Mouse (Mus musculus) heart, postnatal 10 days (tissue): ENCODE measurements around the gene Cbfa2t3. TPM values are rescaled to one million over a fixed set of nuclear protein-coding genes. Genes with fewer than 3 reads are reported as not detected.

ENCODE experiments used
- DNase-seq, 2 experiments: peaks; one replicate each; pipeline ENCODE4 v3.0.0; 2021
- intact Hi-C: fragments of 180-260 bp; cut with DNase I; formaldehyde crosslinking; loops from one replicate; pipeline ENCODE4 v1.15.1; 2025
- total RNA-seq, 2 experiments: library from RNA; stranded (reverse); gene quantifications; 2 replicates each; pipeline ENCODE4 v1.2.3; 2021

The Cbfa2t3 gene
- total RNA-seq, 2 experiments from 2014 or later: 22.2 to 24.5 TPM

DNA sequence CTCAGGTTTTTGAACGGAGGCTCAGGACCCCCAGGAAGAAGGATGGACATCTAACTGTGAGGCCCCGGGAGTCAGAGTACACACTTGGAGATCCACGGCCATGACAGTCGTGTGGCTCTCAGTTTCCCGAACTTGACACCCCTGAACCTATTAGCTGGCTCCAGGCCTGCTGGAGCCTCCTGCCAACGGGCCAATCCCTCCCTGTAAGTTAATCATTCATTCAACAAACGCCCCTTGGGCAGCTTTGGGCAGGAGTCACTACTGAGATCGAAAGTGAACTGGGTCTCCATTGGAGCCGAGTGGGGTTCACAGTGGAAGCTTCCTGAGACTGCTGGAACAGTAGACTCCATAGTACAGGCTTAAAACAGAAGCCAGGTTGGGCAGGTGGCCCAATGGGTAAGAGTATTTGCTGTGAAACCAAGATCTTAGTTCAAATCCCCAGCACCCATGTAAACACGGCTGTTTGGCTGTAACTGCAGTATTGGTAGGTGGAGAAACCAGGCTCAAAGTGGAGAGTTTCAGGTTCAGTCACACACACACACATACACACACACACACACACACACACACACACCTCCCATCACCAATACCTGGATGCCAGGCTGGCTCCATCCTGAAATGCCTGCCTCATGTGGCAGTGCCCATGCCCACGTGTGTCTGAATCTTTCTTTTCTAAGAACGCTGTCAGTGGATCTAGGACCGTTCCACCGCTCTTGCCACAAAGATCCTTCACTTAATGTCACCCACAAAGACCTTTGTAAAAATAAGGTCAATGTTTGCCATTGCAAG is 20.0 kb upstream of the Cbfa2t3 start:
- intact Hi-C loops: no loop called here
- no peak for DNase-seq

DNA sequence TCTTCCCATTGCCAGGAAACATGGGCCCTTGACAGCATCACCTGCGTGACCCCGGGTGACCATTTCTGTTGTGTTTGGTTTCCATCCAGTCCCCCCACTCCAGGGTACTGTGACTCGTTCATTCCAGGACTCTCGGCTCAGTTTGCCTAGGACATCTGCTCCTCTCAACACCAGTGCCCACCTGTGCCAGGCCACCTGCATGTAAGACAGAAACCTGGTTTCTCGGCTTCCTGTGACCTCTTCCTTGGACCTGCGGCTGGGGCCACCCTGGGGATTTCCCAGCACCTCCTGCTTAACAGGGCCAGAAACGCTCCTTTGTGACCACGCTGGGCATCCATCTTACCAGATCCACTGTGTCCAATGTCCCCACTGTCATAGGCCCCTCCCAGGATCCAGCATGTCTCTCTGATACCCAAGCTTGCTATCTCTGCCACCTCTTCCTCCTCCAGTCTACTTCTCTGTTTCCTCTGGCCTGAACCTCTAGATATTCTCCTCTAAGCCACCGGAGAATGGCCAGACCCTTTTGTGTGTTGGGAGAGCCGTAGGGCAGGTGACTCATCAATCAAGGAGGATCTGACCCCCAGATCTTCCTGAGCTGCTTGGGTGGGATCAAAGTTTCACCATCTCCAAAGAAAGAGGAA is 19.1 kb upstream of the Cbfa2t3 start:
- intact Hi-C loops: no loop called here
- DNase-seq: no peak

- intact Hi-C loops: no loop called here
- no peak for DNase-seq
These were observed 17.7 kb upstream of the Cbfa2t3 start for GRCm38 (mm10) chr8:122716566-122716965.

GRCm38 (mm10) chr8:122713157-122713518 is 14.2 kb upstream of the Cbfa2t3 start:
- no peak for DNase-seq
- intact Hi-C loops: no loop called here

DNA sequence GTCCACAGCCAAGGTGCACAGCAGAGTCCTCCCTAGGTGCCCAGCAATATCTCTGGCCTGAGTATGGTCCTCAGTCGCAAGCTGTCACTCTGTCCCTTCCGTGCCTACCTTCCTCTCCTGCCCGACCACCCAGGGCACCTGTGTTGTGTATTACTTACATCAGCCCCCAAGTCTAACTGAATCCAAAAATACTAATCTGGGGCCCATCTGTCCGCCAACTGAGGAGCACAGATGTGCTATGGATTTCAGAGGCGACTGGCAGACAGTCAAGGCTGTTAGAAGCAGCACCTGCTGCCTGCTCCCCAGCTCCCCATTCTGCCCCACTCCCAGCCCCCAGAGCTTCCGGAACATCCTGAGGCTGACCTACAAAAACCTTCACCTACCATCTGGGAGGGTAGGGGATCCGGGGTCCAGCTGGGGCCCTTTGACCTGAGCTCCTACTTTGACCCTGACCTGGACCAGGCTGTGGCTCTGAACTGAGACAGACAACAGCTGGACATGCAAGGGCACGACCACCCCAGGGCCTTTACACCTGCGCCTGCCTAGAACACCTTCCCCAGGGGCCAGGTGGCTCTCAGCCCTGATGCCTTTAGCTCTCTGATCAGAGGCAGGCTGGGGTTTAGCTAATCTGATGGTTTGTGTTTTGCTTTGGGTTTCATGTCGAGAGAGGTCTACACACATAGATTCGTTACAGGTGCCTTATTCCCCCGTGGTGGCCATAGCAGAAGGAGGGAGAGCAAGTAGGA is 13.7 kb upstream of the Cbfa2t3 start:
- DNase-seq: no peak
- intact Hi-C loops: no loop called here

- intact Hi-C loops: no loop called here
- DNase-seq: peak; percentile 57 to 62
These were observed 13.0 kb upstream of the Cbfa2t3 start for GRCm38 (mm10) chr8:122711891-122712365.

GRCm38 (mm10) chr8:122711480-122711879 is 12.6 kb upstream of the Cbfa2t3 start:
- DNase-seq: no peak
- intact Hi-C loops: no loop called here

DNA sequence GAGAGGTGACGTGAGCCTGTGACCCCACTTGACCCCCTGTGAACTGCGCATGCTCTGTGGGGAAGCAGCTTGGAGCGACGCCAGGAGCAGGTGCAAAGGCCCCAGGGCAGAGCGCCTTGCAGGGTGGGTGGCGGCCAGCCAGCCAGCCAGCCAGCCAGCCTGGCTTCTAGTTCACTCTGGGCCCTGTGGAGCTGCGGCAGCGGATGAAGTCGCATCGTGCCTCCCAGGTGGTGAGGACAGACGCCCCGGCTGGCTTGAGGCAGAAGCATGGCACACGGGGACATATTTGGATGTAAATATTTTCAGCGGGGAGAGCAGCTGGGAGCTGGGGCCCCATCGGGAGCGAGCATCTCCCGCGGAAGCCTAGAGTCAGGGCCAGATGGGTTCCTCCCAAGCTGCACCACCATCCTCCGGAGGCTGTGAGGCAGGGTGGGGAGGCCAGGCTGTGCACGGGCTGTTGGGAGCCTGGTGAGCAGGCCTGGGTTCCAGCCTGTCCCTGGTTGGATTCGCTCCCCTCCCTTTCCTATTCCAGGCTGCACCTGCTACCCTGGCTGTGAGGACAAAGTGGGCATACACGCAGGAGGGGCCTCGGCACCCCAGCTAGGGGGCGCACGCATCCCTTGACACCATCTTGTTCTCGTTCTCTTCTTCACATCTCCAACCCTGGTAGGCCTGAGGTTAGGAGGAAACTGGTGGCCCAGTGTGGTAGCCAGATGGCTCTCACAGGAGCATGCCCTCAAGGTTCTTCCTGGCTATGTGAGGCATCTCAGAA is 10.6 kb upstream of the Cbfa2t3 start:
- intact Hi-C loops: no loop called here
- peak in 1 of 2 experiments; percentile 7 for DNase-seq

GRCm38 (mm10) chr8:122707184-122707583 is 8.3 kb upstream of the Cbfa2t3 start:
- no peak for DNase-seq
- intact Hi-C loops: no loop called here

GRCm38 (mm10) chr8:122705901-122706561 is 7.1 kb upstream of the Cbfa2t3 start:
- intact Hi-C loops: no loop called here
- DNase-seq: peak in 1 of 2 experiments; percentile 20

DNA sequence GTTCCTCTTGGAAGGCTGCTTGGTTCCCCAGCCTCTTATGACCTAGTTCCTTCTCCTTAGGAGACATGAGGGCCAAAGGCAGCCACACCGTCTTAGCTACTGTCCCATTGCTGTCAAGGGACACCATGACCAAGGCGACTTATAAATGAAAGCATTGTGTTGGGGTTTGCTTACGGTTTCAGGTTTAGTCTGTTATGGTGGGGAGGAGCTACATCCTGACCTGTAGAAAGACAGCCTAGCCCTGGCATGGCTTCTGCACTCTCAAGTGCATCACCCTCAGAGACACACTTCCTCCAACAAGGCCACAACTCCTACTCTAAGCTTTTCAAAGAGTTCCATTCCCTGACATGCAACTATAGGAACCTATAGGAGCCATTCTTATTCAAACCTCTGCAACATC is 5.7 kb upstream of the Cbfa2t3 start:
- DNase-seq: no peak
- intact Hi-C loops: no loop called here

- intact Hi-C loops: no loop called here
- DNase-seq: no peak
These were observed 4.0 kb upstream of the Cbfa2t3 start for GRCm38 (mm10) chr8:122702957-122703356.

DNA sequence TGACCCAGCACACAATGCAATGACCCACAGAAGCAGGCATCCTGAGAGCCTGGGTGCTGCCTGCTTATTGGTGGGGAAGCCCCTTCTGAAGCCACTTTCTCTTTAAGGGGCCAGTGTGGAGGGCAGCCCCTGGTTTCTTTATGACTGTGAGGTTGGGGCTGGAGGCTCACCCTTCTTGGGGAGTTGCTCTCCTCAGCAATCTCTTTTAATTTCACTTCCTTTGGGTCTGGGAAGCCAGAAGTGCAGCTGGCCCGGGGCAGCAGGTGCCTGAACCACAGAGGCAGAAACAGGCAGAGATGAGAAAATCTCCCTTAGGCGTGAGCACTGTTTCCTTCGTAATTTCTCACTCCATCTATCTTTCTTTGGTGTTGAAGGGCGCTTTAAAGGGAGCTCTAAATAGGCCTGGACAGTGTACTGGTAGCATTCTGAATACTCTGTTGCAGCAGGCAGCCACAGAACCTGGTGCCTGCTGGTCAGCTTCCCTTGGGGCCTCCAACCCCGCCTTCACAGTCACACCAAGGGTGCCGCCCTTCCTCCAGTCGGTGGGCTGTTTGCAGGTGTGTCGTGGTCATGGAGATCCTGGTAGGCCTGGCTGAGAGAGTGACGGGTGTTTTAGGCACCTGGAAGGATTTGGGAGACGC is 3.5 kb upstream of the Cbfa2t3 start:
- intact Hi-C loops: no loop called here

GRCm38 (mm10) chr8:122701441-122702185 is 2.7 kb upstream of the Cbfa2t3 start:
- intact Hi-C loops: no loop called here
- DNase-seq: no peak

More for the DNA sequence above, 3.5 kb upstream of the Cbfa2t3 start:
- no peak for DNase-seq

DNA sequence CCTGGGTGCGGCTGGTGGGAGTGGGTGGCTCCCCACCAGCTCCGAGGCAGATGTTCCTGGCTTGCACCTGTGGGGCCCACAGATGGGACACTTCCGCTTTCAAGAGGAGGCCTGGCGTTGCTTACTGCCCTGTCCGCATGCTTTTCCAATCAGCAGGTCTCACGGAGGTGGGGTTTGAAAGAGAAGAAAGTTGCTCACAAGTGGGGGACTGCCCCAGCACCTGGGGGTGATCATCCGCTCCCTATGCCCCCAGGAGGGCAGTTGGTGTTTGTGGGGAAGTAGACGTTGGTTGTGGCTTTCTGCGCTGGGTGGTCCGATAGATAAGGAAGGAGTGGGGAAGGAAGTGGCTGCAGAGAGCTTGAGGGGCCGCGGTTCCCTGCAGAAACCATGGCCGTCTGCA is 1.7 kb upstream of the Cbfa2t3 start:
- intact Hi-C loops: no loop called here
- DNase-seq: peak in 1 of 2 experiments; percentile 18

GRCm38 (mm10) chr8:122698254-122698768 is 598 bp downstream of the Cbfa2t3 start:
- DNase-seq: peak in 1 of 2 experiments; percentile 8
- intact Hi-C loops: no loop called here

DNA sequence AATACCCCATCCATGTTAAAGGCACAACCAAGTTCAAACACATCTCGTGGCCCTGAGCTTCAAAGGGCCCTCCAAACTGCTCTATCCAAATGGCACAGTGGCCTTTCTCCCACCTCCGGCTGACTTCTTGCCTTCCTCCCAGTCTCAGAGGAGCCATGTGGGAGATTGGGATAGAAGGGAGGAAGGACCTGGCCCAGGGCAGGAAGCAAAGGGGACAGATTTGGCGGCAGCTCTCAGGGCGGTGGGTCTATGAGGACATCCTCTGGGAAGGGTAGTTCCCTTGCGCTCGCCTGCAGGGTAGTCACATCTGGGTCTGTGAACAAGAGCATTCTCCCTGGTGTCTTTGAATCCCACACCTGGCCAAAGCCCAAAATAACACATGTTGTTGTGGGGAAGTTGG is 1.3 kb downstream of the Cbfa2t3 start:
- intact Hi-C loops: no loop called here
- DNase-seq: peak in 1 of 2 experiments; percentile 19

DNA sequence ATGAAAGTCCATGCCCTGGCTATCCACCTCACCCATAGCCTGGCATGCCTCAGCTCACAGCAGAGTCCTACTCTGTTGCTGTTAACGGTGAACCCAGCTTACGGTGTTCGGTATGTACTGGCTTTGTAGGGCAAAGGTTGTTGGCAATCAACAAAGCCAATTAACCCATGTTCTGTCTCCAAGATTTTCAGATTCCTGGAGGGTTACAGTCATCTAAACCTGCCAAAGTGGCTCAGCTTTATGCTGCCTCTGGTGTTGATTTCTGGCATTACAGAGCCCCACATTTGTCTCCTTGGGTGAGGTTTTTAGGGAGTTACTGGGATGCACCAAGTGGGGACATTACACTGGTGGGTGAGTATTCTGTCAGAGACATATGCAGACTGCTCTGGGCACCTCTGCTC is 1.7 kb downstream of the Cbfa2t3 start:
- DNase-seq: peak; percentile 52 to 73
- intact Hi-C loops: no loop called here
